Mouse (Mus musculus) testis, adult 2 months (tissue): ENCODE data around the gene Agbl2.

Source experiments
- CTCF ChIP-seq: fragments of 200-500 bp; IDR thresholded peaks from 2 replicates; pipeline ENCODE4 v1.5.1; 2012; ENCODE audit warnings: low read depth, mild to moderate bottlenecking, inconsistent platforms, low read length, moderate library complexity; ENCODE audit not compliant: control insufficient read depth, insufficient read depth, insufficient replicate concordance
- POLR2A ChIP-seq: fragments of 200-500 bp; IDR thresholded peaks from 2 replicates; pipeline ENCODE4 v1.6.1; 2012; ENCODE audit warnings: low read depth, mild to moderate bottlenecking, inconsistent platforms, low read length, moderate library complexity; ENCODE audit not compliant: control insufficient read depth

GRCm38 (mm10) chr2:90749676-90750459 is 32.7 kb upstream of the Agbl2 start:
- TF ChIP-seq CTCF (no peak), POLR2A (no peak)
